Mouse (Mus musculus) left cerebral cortex, adult 2 months (tissue): ENCODE data around the gene Tns1. TPM values are rescaled to one million over a fixed set of nuclear protein-coding genes. Genes with fewer than 3 reads are reported as not detected.

Experiments used
- DNase-seq, 2 experiments: peaks; one replicate each; pipeline ENCODE4 v3.0.0; 2021 to 2022; ENCODE audit warnings: low spot score in 2 of 2, mixed read lengths in 1 of 2; ENCODE audit errors: extremely low spot score in 1 of 2
- H3K27ac ChIP-seq: fragments of 200-600 bp; 2 replicates; pipeline ENCODE4 v1.8.1; 2022
- H3K4me3 ChIP-seq: fragments of 200-600 bp; 2 replicates; pipeline ENCODE4 v1.8.1; 2022
- CTCF ChIP-seq: fragments of 200-600 bp; IDR thresholded peaks from 2 replicates; pipeline ENCODE4 v1.8.1; 2022; ENCODE audit warnings: antibody characterized with exemption, mild to moderate bottlenecking, moderate library complexity
- intact Hi-C: fragments of 180-260 bp; cut with DNase I; formaldehyde crosslinking; loops from one replicate; pipeline ENCODE4 v1.15.1; 2025
- total RNA-seq, 2 experiments: library from RNA; stranded (reverse); gene quantifications; 2 replicates each; pipeline ENCODE4 v1.2.3; 2021

The Tns1 gene
- total RNA-seq, 2 experiments from 2014 or later = 43.5 to 46.4 TPM

DNA sequence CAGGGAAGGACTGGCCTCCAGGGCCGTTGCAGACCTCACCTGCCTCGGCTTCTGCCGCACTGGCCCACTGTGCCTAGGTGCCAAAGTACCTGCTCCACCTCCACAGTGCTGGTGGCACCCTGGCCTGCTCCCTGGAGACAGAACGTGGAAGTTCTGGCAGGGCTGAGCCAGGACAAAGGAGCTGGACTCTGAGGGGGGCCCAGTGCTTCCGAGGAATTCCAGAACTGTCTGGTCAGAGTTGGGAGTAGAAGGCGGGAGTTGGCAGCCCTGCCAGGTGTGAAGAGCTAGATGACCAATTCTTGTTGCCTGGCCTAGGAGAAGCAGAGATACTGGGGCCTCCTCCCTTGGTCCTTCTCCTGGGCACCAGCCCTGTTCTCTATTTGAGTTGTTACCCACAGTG lies 76.5 kb downstream of the Tns1 start:
- no peak for DNase-seq
- Histone ChIP-seq H3K27ac (no peak overlapping the region), H3K4me3 (no peak overlapping the region)
- intact Hi-C loops = no loop called here
- no peak for TF ChIP-seq CTCF

DNA sequence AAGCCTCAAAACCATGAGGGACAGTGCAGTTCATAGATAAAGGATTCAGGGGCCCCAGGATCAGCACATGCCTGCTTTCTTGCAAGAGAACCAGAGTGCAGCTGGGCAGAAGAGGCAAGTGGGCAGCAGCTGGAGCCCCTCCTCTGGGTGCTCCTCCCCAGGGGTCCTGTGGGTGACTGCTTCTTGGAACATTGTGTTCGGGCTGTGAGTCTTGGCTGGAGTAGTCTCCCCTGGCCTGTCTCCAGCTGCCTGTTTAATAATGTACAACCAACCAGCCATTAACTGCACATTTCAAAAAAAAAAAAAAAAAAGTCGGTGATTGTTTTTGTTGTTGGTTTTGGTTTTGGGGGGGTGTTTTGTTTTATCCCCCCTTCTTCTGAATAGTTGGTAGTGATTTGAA lies 76.9 kb downstream of the Tns1 start:
- no peak for DNase-seq
- TF ChIP-seq CTCF = no peak
- Histone ChIP-seq H3K27ac (no peak overlapping the region), H3K4me3 (no peak overlapping the region)
- intact Hi-C loops = no loop called here

DNA sequence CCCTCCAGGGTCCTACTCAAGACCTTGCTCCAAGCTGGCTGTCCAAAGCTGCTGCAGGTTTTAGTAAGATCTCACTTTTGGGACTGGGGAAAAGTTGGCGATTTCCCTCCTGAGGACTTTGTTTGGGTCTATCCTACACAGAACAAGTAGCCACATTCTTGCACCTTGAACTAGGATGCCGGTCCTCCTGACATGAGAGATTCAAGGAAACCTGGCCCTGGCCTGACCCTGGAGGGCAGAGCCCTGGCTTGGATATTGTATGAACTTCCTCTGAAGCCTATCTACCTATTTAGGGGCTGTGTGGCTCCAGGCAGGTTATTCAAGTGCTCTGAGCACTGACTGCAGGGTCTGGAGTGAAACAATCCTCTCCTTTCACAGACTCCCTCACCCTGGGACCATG lies 79.2 kb downstream of the Tns1 start:
- intact Hi-C loops = no loop called here
- Histone ChIP-seq H3K4me3 (no peak overlapping the region), H3K27ac (no peak overlapping the region)
- DNase-seq = no peak
- no peak for TF ChIP-seq CTCF

- Histone ChIP-seq H3K27ac (no peak overlapping the region), H3K4me3 (no peak overlapping the region)
- DNase-seq = no peak
- intact Hi-C loops = no loop called here
- no peak for TF ChIP-seq CTCF
Observed at GRCm38 (mm10) chr1:74044421-74044820, 79.8 kb downstream of the Tns1 start.

DNA sequence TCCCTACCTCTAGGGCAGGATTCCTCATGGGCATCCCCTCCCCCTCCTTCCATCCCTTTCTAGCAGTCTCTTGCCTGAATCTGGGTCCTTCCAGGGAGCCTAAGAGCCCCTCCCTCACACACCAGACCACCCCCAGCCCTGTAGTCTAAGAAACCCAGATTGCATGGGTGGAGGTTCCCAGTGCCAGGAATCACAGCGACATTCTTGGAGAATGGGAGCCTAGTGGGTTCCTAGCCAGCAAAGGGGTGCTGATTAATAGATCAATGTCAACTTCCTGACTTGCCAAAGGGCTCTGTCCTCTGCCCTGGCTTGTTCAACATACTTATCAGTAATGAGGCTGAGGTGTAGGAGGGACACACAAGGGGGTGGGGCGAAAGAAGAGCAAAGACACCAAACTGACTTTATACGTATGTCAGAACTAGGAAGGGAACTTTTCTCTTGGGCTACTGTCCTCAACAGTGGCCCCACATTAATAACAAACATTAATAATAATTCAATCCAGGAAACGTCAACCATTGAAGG lies 80.6 kb downstream of the Tns1 start:
- TF ChIP-seq CTCF = no peak
- DNase-seq = no peak
- intact Hi-C loops = no loop called here
- no peak overlapping the region for H3K27ac ChIP-seq
- no peak overlapping the region for H3K4me3 ChIP-seq

DNA sequence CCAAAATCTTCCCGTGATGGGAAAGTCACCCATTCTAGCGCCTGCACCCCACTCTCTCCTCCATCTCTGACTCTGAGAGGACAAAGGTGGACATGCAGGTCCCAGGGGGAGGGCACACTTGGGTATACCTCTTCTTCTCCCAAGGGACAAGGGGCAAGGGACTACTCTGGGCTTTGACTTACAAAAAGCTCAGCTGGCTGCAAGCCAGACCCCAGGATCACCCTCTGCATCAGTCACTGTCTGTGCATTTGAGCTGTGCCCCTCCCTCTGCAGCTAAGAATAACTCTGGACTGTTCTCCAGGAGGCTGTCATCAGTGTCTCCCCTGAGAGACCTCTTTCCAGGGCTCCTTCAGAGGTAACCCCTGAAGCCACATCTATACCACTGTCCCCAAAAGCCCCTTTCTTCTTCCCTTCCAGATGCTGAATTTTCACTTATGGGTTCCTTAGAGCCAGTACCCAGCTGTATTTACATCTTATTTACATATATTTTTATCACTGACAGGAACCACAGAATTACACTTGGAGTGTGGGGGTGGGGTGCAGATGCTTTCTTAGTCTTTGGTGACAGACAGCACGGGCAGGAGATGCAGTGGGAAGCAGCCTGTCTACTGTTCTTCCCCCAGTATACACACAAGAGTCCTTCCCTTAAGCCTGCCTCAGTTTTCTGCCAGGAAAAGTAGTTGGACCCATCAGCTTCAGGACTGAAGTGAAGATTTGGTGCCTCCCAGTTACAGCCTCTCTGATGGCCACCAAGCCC lies 81.4 kb downstream of the Tns1 start:
- TF ChIP-seq CTCF = no peak
- Histone ChIP-seq H3K27ac (no peak overlapping the region), H3K4me3 (no peak overlapping the region)
- DNase-seq = no peak
- intact Hi-C loops = no loop called here

- H3K27ac ChIP-seq = no peak overlapping the region
- H3K4me3 ChIP-seq = no peak overlapping the region
- DNase-seq = no peak
- no peak for TF ChIP-seq CTCF
- intact Hi-C loops = no loop called here
Observed at GRCm38 (mm10) chr1:74041692-74042091, 82.6 kb downstream of the Tns1 start.

DNA sequence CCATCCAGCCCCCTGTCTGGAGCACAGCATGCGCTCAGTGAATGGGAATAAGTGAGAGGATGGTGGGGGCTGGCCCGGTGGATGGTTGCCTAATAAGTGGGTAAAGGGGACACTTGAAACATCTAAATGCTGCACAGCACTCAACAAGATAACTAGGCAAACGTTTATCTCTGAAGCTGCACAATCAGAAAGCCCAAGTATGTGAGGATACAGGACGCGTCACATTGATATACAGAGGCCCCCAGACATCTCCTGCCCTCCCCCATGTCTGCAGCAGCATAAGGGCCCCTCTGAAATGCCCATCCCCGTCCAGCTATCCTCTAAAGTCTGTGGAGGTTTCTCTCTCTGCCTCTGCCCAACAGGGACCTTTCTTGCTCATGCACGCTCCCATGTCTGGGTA lies 83.1 kb downstream of the Tns1 start:
- DNase-seq = no peak
- Histone ChIP-seq H3K4me3 (no peak overlapping the region), H3K27ac (no peak overlapping the region)
- no peak for TF ChIP-seq CTCF
- intact Hi-C loops = no loop called here

DNA sequence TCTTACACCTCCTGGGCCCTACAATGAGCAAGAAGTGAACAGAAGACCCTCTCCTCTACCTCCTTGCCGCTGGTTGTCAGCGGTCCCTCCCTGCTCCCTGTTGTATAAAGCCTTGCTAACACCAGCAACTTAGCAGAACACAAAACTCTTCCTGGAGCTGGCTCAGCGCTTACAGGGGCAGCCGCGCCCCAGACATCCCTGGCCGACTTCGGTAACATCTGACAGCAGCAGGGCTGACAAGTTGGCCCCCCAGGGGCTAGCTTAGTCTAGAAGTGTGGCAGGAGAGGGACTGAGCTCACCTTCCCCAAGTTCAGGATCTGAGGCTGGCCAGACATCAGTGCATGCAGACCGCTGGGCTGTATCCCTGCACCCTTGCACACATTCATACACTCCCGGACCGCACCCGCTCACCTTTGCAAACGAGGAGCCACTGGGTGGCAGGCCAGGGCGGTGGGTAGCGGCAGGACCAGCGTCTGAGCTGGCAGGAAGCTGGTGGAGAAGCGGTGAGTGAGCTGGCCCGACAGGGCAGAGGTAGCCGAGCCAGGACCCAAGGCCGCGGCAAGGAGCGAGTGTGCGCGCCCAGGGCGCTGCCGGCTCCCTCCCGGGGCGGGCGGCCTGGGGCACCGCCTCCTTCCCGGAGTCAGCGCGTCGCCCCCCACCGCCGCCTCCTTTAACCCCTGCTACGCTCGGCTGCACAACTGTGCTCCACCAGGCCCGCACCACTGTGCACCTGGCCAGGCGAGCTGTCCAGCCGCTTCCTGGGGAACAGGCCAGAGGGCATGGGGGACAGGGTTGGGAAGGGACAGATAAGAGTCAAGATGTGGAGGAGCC lies 87.5 kb downstream of the Tns1 start:
- Histone ChIP-seq H3K27ac (peak overlapping the region; percentile 74), H3K4me3 (peak overlapping the region; percentile 48)
- intact Hi-C loops = no loop called here
- no peak; the same call in none of the 2 replicates for TF ChIP-seq CTCF
- DNase-seq = no peak

- intact Hi-C loops = no loop called here
- Histone ChIP-seq H3K4me3 (peak overlapping the region; percentile 48), H3K27ac (peak overlapping the region; percentile 74)
- DNase-seq = no peak
- no peak for TF ChIP-seq CTCF
Observed at GRCm38 (mm10) chr1:74035912-74036489, 88.2 kb downstream of the Tns1 start.

DNA sequence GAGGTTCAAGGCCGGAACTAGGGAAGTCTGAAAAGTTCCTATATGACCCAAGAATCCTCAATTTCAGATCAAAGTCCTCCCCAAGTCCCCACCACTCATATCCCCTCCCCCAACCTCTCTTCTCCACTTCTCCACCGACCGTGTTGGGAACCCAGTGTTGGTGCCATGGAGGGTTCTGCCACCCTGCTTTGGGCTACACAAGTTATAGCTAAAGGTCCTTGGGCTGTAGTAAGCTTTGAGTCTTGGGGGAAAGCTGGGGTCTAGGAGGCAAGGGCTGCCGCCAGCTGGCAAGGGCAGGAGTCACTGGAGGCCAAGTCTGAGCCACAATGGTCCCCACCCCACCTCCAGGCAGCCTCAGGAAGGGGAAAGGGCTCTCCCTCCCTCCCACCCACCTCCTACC lies 88.8 kb downstream of the Tns1 start:
- DNase-seq = no peak
- peak overlapping the region; percentile 48 for H3K4me3 ChIP-seq
- peak overlapping the region; percentile 74 for H3K27ac ChIP-seq
- no peak for TF ChIP-seq CTCF
- intact Hi-C loops = no loop called here

GRCm38 (mm10) chr1:74034736-74035135 lies 89.5 kb downstream of the Tns1 start:
- intact Hi-C loops = no loop called here
- Histone ChIP-seq H3K4me3 (peak overlapping the region; percentile 48), H3K27ac (peak overlapping the region; percentile 74; the same call in 1 of the 2 replicates)
- TF ChIP-seq CTCF = no peak
- no peak for DNase-seq
